Mouse (Mus musculus): ENCODE results near the gene Hcrtr2.
A peak's percentile ranks its signal among the peaks of the same experiment; 100 is the strongest.

The Hcrtr2 gene

GRCm38 (mm10) chr9:76323756-76324155, at the start of gene Hcrtr2:
Hcrtr2 (minus strand) TSS chr9:76323856.
- DNase-seq: no peak

- no peak for DNase-seq
Observed at GRCm38 (mm10) chr9:76364874-76365273, 41.2 kb upstream of the Hcrtr2 start.

- DNase-seq: no peak
Observed at GRCm38 (mm10) chr9:76360374-76360773, 36.7 kb upstream of the Hcrtr2 start.

GRCm38 (mm10) chr9:76352346-76352745, 28.7 kb upstream of the Hcrtr2 start:
- DNase-seq: peak; percentile 0

GRCm38 (mm10) chr9:76347298-76347697, 23.6 kb upstream of the Hcrtr2 start:
- DNase-seq: no peak

- DNase-seq: no peak
Observed at GRCm38 (mm10) chr9:76331081-76331480, 7.4 kb upstream of the Hcrtr2 start.

GRCm38 (mm10) chr9:76323186-76323701, 412 bp downstream of the Hcrtr2 start:
- DNase-seq: peak; percentile 64

- peak; percentile 42 for DNase-seq
Observed at GRCm38 (mm10) chr9:76322122-76323052, 1.3 kb downstream of the Hcrtr2 start.

GRCm38 (mm10) chr9:76321589-76321988, 2.1 kb downstream of the Hcrtr2 start:
- no peak for DNase-seq

- no peak for DNase-seq
Observed at GRCm38 (mm10) chr9:76320755-76321154, 2.9 kb downstream of the Hcrtr2 start.

GRCm38 (mm10) chr9:76318302-76318701, 5.4 kb downstream of the Hcrtr2 start:
- no peak for DNase-seq

- DNase-seq: no peak
Observed at GRCm38 (mm10) chr9:76315096-76315495, 8.6 kb downstream of the Hcrtr2 start.

- no peak for DNase-seq
Observed at GRCm38 (mm10) chr9:76313921-76314320, 9.7 kb downstream of the Hcrtr2 start.

GRCm38 (mm10) chr9:76312221-76312620, 11.4 kb downstream of the Hcrtr2 start:
- no peak for DNase-seq

- no peak for DNase-seq
Observed at GRCm38 (mm10) chr9:76291384-76291783, 32.3 kb downstream of the Hcrtr2 start.

GRCm38 (mm10) chr9:76270886-76271285, 52.8 kb downstream of the Hcrtr2 start:
- peak; percentile 4 for DNase-seq

GRCm38 (mm10) chr9:76257731-76258130, 65.9 kb downstream of the Hcrtr2 start:
- no peak for DNase-seq

GRCm38 (mm10) chr9:76252544-76252943, 71.1 kb downstream of the Hcrtr2 start:
- no peak for DNase-seq

GRCm38 (mm10) chr9:76252109-76252508, 71.5 kb downstream of the Hcrtr2 start:
- no peak for DNase-seq

- DNase-seq: no peak
Observed at GRCm38 (mm10) chr9:76242322-76242721, 81.3 kb downstream of the Hcrtr2 start.

- DNase-seq: no peak
Observed at GRCm38 (mm10) chr9:76237946-76238345, 85.7 kb downstream of the Hcrtr2 start.

GRCm38 (mm10) chr9:76237243-76237642, 86.4 kb downstream of the Hcrtr2 start:
- no peak for DNase-seq

- DNase-seq: peak; percentile 78
Observed at GRCm38 (mm10) chr9:76236626-76237025, 87.0 kb downstream of the Hcrtr2 start.

GRCm38 (mm10) chr9:76235945-76236503, 87.6 kb downstream of the Hcrtr2 start:
- peak; percentile 58 for DNase-seq

All from retina, postnatal 1 day (tissue).